Mouse (Mus musculus) T-cell, adult 66 days (primary cell): ENCODE measurements around the gene Adgrf1. TPM values are rescaled to one million over a fixed set of nuclear protein-coding genes. Genes with fewer than 3 reads are reported as not detected.

Source experiments
- total RNA-seq, 2 experiments: library from RNA; stranded (reverse); gene quantifications; 3 replicates in 1 of 2; 4 replicates in 1 of 2; pipeline ENCODE4 v1.2.4; 2023

Gene Adgrf1
- total RNA-seq, result not detected

GRCm38 (mm10) chr17:43270161-43270560 lies at the start of gene Adgrf1:
Adgrf1 (plus strand) TSS chr17:43270329.

GRCm38 (mm10) chr17:43359826-43360619 lies 89.9 kb downstream of the Adgrf1 start, which contains the start of gene Adgrf5:
Adgrf5 (plus strand) TSS chr17:43360451.

Other genes starting within 250 kb of the Adgrf1 start
- gene Adgrf5, start 90.1 kb downstream of the Adgrf1 start, total RNA-seq, result not detected
- not detected for gene Mep1a, start 232.5 kb downstream of the Adgrf1 start, total RNA-seq